In the genomic region with DNA sequence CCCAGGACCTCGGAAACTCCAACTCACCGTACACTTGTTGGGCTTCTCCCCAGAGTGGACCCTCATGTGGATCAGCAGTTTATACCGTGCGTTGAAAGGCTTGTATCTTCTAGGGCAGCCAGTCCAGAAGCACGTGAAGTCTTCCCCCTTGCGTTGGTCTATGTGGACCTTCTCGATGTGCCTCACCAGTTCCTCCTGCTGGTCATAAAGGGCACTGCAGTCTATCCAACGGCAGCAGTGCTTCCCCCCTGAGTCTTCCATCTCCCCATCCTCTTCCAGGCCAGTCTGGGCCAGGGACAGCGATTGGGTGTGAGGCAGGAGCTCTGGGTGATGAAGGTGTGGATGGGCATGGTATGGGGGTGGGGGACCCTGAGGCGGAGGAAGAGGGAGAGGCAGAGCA, we compare ENCODE assay signal across 8 mouse cellular contexts.
DNase-seq lines count a peak whose midpoint lies in the region; ATAC-seq and TF ChIP-seq lines count a peak whose summit lies in the region.

No protein-coding gene starts in this region.

- intact Hi-C loops in left cerebral cortex, postnatal 4 days (cut with DNase I), result no loop called here
- intact Hi-C loops in left cerebral cortex, postnatal 36 days (cut with DNase I), result no loop called here

- no peaks in the 10 kb centered on the region for H3K4me1 ChIP-seq in bone marrow macrophage, adult 2 months (ENCODE audit: control insufficient read depth, insufficient read depth, low read length)
- H3K4me1 ChIP-seq in limb, embryonic 11.5 days (ENCODE audit: control insufficient read depth, insufficient read depth, low read length), result no peaks in the 10 kb centered on the region

- DNase-seq in cerebellum, adult 8-10 months, result peak; percentile 5
- no peak for DNase-seq in cerebellum, adult 11-12 months
- peak; percentile 17 for DNase-seq in left cerebral cortex, postnatal 4 days
- no peak for DNase-seq in left cerebral cortex, postnatal 36 days (ENCODE audit: low spot score in 2 of 2)
- peak; percentile 57 for DNase-seq in limb, embryonic 11.5 days (ENCODE audit: low spot score)
- peak; percentile 44 for DNase-seq in retina, postnatal 1 day

- peak; percentile 29; the same call in 1 of the 2 replicates for TF ChIP-seq CTCF in bone marrow macrophage, adult 2 months (IDR thresholded peaks at IDR 0.05; ENCODE audit: low read depth, low read length)

- H3K9me3 ChIP-seq in limb, embryonic 11.5 days (ENCODE audit: control insufficient read depth, low read length), result no peaks in the 10 kb centered on the region

- no peaks in the 10 kb centered on the region for H3K27me3 ChIP-seq in limb, embryonic 11.5 days (ENCODE audit: control insufficient read depth, insufficient read depth, low read length)

- H3K27ac ChIP-seq in bone marrow macrophage, adult 2 months (ENCODE audit: insufficient read depth, low read depth, low read length), result no peak overlapping the region
- H3K27ac ChIP-seq in limb, embryonic 11.5 days (replicated peaks; ENCODE audit: low read depth, low read length), result no peak overlapping the region

- WGBS in limb, embryonic 11.5 days, result 71% methylated on average over 10 of the region's 10 CpGs

- no peak overlapping the region for H3K4me2 ChIP-seq in limb, embryonic 11.5 days (ENCODE audit: low read depth, severe bottlenecking)

- no peak overlapping the region for H3K9ac ChIP-seq in limb, embryonic 11.5 days (ENCODE audit: low read length)

- ATAC-seq in limb, embryonic 11.5 days (ENCODE audit: insufficient number of reproducible peaks, low FRiP score, low TSS enrichment, low read depth), result no peak
- ATAC-seq in inflammation-experienced regulatory T-cells, adult 6 months, result no peak

- no peak overlapping the region for H3K4me3 ChIP-seq in bone marrow macrophage, adult 2 months (ENCODE audit: insufficient read depth, low read length)
- no peak overlapping the region for H3K4me3 ChIP-seq in limb, embryonic 11.5 days (ENCODE audit: low read depth, low read length)

- H3K36me3 ChIP-seq in limb, embryonic 11.5 days (ENCODE audit: control insufficient read depth, insufficient read depth, low read length), result no peaks in the 10 kb centered on the region

- TF ChIP-seq POLR2A in bone marrow macrophage, adult 2 months (IDR thresholded peaks at IDR 0.05; ENCODE audit: borderline replicate concordance, low read depth, low read length), result no peak

Comparison
In these comparisons a context has a peak if more than half of its experiments do, and no peak if none do; other contexts are left out.
1. DNase-seq: peak in cerebellum, adult 8-10 months (single experiment), left cerebral cortex, postnatal 4 days (single experiment), limb, embryonic 11.5 days (single experiment) and retina, postnatal 1 day (single experiment); none in cerebellum, adult 11-12 months (single experiment) and left cerebral cortex, postnatal 36 days (0 of 2).